Mouse (Mus musculus) embryonic fibroblast, embryonic 13.5 days (primary cell): ENCODE data around the gene Cd9.

ENCODE experiments used
- CTCF ChIP-seq: IDR thresholded peaks from 2 replicates; pipeline ENCODE4 v1.5.1; 2011; ENCODE audit warnings: mild to moderate bottlenecking, control low read depth, low read length, moderate library complexity, borderline replicate concordance; ENCODE audit not compliant: insufficient read depth
- POLR2A ChIP-seq: IDR thresholded peaks from 2 replicates; pipeline ENCODE4 v1.6.1; 2011; ENCODE audit warnings: low read depth, mild to moderate bottlenecking, control low read depth, low read length, moderate library complexity

GRCm38 (mm10) chr6:125529479-125529878 is 34.9 kb upstream of the Cd9 start:
- no peak for TF ChIP-seq CTCF
- TF ChIP-seq POLR2A = no peak
